In genomic region chr1:91460069-91460468, GRCm38 (mm10) we compare ENCODE assay signal across 8 mouse cellular contexts. TPM values are rescaled to one million over a fixed set of nuclear protein-coding genes. Genes with fewer than 3 reads are reported as not detected.
A peak's percentile ranks its signal among the peaks of the same experiment; 100 is the strongest.
DNase-seq lines count a peak whose midpoint lies in the region; ATAC-seq and TF ChIP-seq lines count a peak whose summit lies in the region.

No protein-coding gene starts in this region.

- peak overlapping the region; percentile 88 for H3K27ac ChIP-seq in heart, embryonic 10.5 days
- H3K27ac ChIP-seq in embryonic facial prominence, embryonic 11.5 days (replicated peaks; ENCODE audit: low read depth, low read length), result no peak overlapping the region
- H3K27ac ChIP-seq in intestine, embryonic 15.5 days, result peak overlapping the region; percentile 65
- peak overlapping the region; percentile 58 for H3K27ac ChIP-seq in midbrain, embryonic 12.5 days (replicated peaks)
- no peak overlapping the region for H3K27ac ChIP-seq in cerebellum, adult 2 months (ENCODE audit: insufficient read depth, low read length)

- H3K4me2 ChIP-seq in embryonic facial prominence, embryonic 11.5 days (ENCODE audit: low read depth, low read length), result peak overlapping the region; percentile 67
- peak overlapping the region; percentile 77 for H3K4me2 ChIP-seq in intestine, embryonic 15.5 days (replicated peaks)
- peak overlapping the region; percentile 77 for H3K4me2 ChIP-seq in midbrain, embryonic 12.5 days (replicated peaks)

- TF ChIP-seq CTCF in cerebellum, adult 2 months (IDR thresholded peaks at IDR 0.05; ENCODE audit: borderline replicate concordance, insufficient read depth, low read depth, low read length), result no peak

- peaks cover 59% of the 10 kb centered on the region for H3K4me1 ChIP-seq in heart, embryonic 10.5 days
- H3K4me1 ChIP-seq in embryonic facial prominence, embryonic 11.5 days (ENCODE audit: control insufficient read depth, insufficient read depth, low read length), result peaks cover 3% of the 10 kb centered on the region
- H3K4me1 ChIP-seq in intestine, embryonic 15.5 days (replicated peaks), result peaks cover 40% of the 10 kb centered on the region
- peaks cover 35% of the 10 kb centered on the region for H3K4me1 ChIP-seq in midbrain, embryonic 12.5 days
- peaks cover 11% of the 10 kb centered on the region for H3K4me1 ChIP-seq in cerebellum, adult 2 months (ENCODE audit: control insufficient read depth, insufficient read depth, low read length)

- H3K9me3 ChIP-seq in heart, embryonic 10.5 days, result no peaks in the 10 kb centered on the region
- no peaks in the 10 kb centered on the region for H3K9me3 ChIP-seq in embryonic facial prominence, embryonic 11.5 days (replicated peaks; ENCODE audit: control insufficient read depth, low read length)
- H3K9me3 ChIP-seq in intestine, embryonic 15.5 days, result no peaks in the 10 kb centered on the region
- H3K9me3 ChIP-seq in midbrain, embryonic 12.5 days, result no peaks in the 10 kb centered on the region

- 31% methylated on average over 7 of the region's 7 CpGs for WGBS in heart, embryonic 10.5 days
- WGBS in embryonic facial prominence, embryonic 11.5 days, result 42% methylated on average over 7 of the region's 7 CpGs
- WGBS in intestine, embryonic 15.5 days, result 34% methylated on average over 7 of the region's 7 CpGs
- WGBS in midbrain, embryonic 12.5 days, result 43% methylated on average over 7 of the region's 7 CpGs
- WGBS in cerebellum, adult 2 months, result 44% methylated on average over 7 of the region's 7 CpGs

- H3K36me3 ChIP-seq in heart, embryonic 10.5 days, result no peaks in the 10 kb centered on the region
- no peaks in the 10 kb centered on the region for H3K36me3 ChIP-seq in embryonic facial prominence, embryonic 11.5 days (replicated peaks; ENCODE audit: control insufficient read depth, insufficient read depth, low read depth, low read length)
- H3K36me3 ChIP-seq in intestine, embryonic 15.5 days, result no peaks in the 10 kb centered on the region
- no peaks in the 10 kb centered on the region for H3K36me3 ChIP-seq in midbrain, embryonic 12.5 days

- no peak for TF ChIP-seq POLR2A in cerebellum, adult 2 months (IDR thresholded peaks at IDR 0.05; ENCODE audit: borderline replicate concordance, insufficient read depth, low read length)

- 0 out of 2 replicates have a peak, but pooled peaks cover 4% of the 10 kb centered on the region for H3K27me3 ChIP-seq in heart, embryonic 10.5 days (ENCODE audit: insufficient read depth, poor library complexity, severe bottlenecking)
- H3K27me3 ChIP-seq in embryonic facial prominence, embryonic 11.5 days (ENCODE audit: control insufficient read depth, insufficient read depth, low read length), result peaks cover 2% of the 10 kb centered on the region; the same call in 1 of the 2 replicates
- no peaks in the 10 kb centered on the region for H3K27me3 ChIP-seq in intestine, embryonic 15.5 days (replicated peaks)
- H3K27me3 ChIP-seq in midbrain, embryonic 12.5 days, result peaks cover 30% of the 10 kb centered on the region
- H3K27me3 ChIP-seq in cerebellum, adult 2 months (ENCODE audit: control insufficient read depth, insufficient read depth, low read length), result no peaks in the 10 kb centered on the region

- H3K9ac ChIP-seq in embryonic facial prominence, embryonic 11.5 days (replicated peaks; ENCODE audit: low read length), result no peak overlapping the region
- H3K9ac ChIP-seq in intestine, embryonic 15.5 days, result peak overlapping the region; percentile 43
- peak overlapping the region; percentile 41 for H3K9ac ChIP-seq in midbrain, embryonic 12.5 days (replicated peaks)

- DNase-seq in heart, embryonic 10.5 days (ENCODE audit: low spot score), result no peak
- no peak for DNase-seq in heart, adult 9 months (ENCODE audit: low spot score in 2 of 2)
- DNase-seq in embryonic facial prominence, embryonic 11.5 days (ENCODE audit: low spot score), result no peak
- no peak for DNase-seq in urinary bladder, adult 2 months (ENCODE audit: low spot score)
- DNase-seq in cerebellum, adult 2 months, result no peak

- peak overlapping the region; percentile 78 for H3K4me3 ChIP-seq in heart, embryonic 10.5 days
- no peak overlapping the region; the same call in 1 of the 2 replicates for H3K4me3 ChIP-seq in embryonic facial prominence, embryonic 11.5 days (ENCODE audit: low read depth, low read length)
- peak overlapping the region; percentile 81 for H3K4me3 ChIP-seq in intestine, embryonic 15.5 days (replicated peaks)
- peak overlapping the region; percentile 69 for H3K4me3 ChIP-seq in midbrain, embryonic 12.5 days
- no peak overlapping the region for H3K4me3 ChIP-seq in cerebellum, adult 2 months (replicated peaks; ENCODE audit: insufficient read depth, low read depth, low read length)

- no peak for ATAC-seq in embryonic facial prominence, embryonic 11.5 days (replicated peaks; ENCODE audit: insufficient number of reproducible peaks, low FRiP score, low TSS enrichment, low read depth)
- no peak for ATAC-seq in intestine, embryonic 15.5 days
- ATAC-seq in midbrain, embryonic 12.5 days (ENCODE audit: low FRiP score, low read depth), result no peak
- ATAC-seq in megakaryocyte progenitor cell, adult 5-6 weeks (replicated peaks; ENCODE audit: poor library complexity), result no peak

RNA-seq across cellular contexts. Expression of gene Per2, which starts 0.9 kb away (rescaled TPM):
- polyA plus RNA-seq in heart, embryonic 10.5 days (2016; fragmentation: Nextera tagmentation; extraction: Ambion mirVana), result 3.2 and 4.9 TPM in 2 replicates
- 0.97 and 1.2 TPM in 2 replicates for polyA plus RNA-seq in embryonic facial prominence, embryonic 11.5 days (2014; fragmentation: Nextera tagmentation; extraction: Ambion mirVana)
- polyA plus RNA-seq in intestine, embryonic 15.5 days (2015; fragmentation: Nextera tagmentation; extraction: Ambion mirVana), result 7.8 and 7.9 TPM in 2 replicates
- 3.2 TPM in 2 replicates for polyA plus RNA-seq in midbrain, embryonic 12.5 days (2016; fragmentation: Nextera tagmentation; extraction: Ambion mirVana)
- polyA plus RNA-seq in urinary bladder, adult 2 months (2012; rRNA removed), result 32.2 and 32.9 TPM in 2 replicates
- polyA plus RNA-seq in cerebellum, adult 2 months (2012; rRNA removed), result 15.4 and 18.1 TPM in 2 replicates
- total RNA-seq in megakaryocyte progenitor cell, adult 5-6 weeks (2015), result 7.0 and 7.8 TPM in 2 replicates
- 4.0 and 4.4 TPM in 2 replicates for total RNA-seq in megakaryocyte progenitor cell, adult 5-6 weeks (2017)

RNA-seq across cellular contexts. Expression of gene Traf3ip1, which starts 34.4 kb away (rescaled TPM):
- 6.1 and 7.3 TPM in 2 replicates for polyA plus RNA-seq in heart, embryonic 10.5 days (2016; fragmentation: Nextera tagmentation; extraction: Ambion mirVana)
- 7.2 and 8.4 TPM in 2 replicates for polyA plus RNA-seq in embryonic facial prominence, embryonic 11.5 days (2014; fragmentation: Nextera tagmentation; extraction: Ambion mirVana)
- polyA plus RNA-seq in intestine, embryonic 15.5 days (2015; fragmentation: Nextera tagmentation; extraction: Ambion mirVana), result 7.2 and 8.1 TPM in 2 replicates
- polyA plus RNA-seq in midbrain, embryonic 12.5 days (2016; fragmentation: Nextera tagmentation; extraction: Ambion mirVana), result 12.1 and 12.6 TPM in 2 replicates
- 11.7 and 12.0 TPM in 2 replicates for polyA plus RNA-seq in urinary bladder, adult 2 months (2012; rRNA removed)
- 17.6 and 20.0 TPM in 2 replicates for polyA plus RNA-seq in cerebellum, adult 2 months (2012; rRNA removed)
- 3.1 and 4.9 TPM in 2 replicates for total RNA-seq in megakaryocyte progenitor cell, adult 5-6 weeks (2015)
- 3.3 and 5.3 TPM in 2 replicates for total RNA-seq in megakaryocyte progenitor cell, adult 5-6 weeks (2017)

RNA-seq across cellular contexts. Expression of gene Hes6, which starts 46.2 kb away (rescaled TPM):
- 70.6 and 74.2 TPM in 2 replicates for polyA plus RNA-seq in heart, embryonic 10.5 days (2016; fragmentation: Nextera tagmentation; extraction: Ambion mirVana)
- polyA plus RNA-seq in embryonic facial prominence, embryonic 11.5 days (2014; fragmentation: Nextera tagmentation; extraction: Ambion mirVana), result 112 and 126 TPM in 2 replicates
- polyA plus RNA-seq in intestine, embryonic 15.5 days (2015; fragmentation: Nextera tagmentation; extraction: Ambion mirVana), result 94.0 and 103 TPM in 2 replicates
- 432 and 455 TPM in 2 replicates for polyA plus RNA-seq in midbrain, embryonic 12.5 days (2016; fragmentation: Nextera tagmentation; extraction: Ambion mirVana)
- polyA plus RNA-seq in urinary bladder, adult 2 months (2012; rRNA removed), result 24.5 and 29.0 TPM in 2 replicates
- polyA plus RNA-seq in cerebellum, adult 2 months (2012; rRNA removed), result 28.2 and 31.4 TPM in 2 replicates
- total RNA-seq in megakaryocyte progenitor cell, adult 5-6 weeks (2015), result 34.4 and 35.4 TPM in 2 replicates
- total RNA-seq in megakaryocyte progenitor cell, adult 5-6 weeks (2017), result 30.4 and 39.6 TPM in 2 replicates

Comparison
In these comparisons a context has a peak if more than half of its experiments do, and no peak if none do; other contexts are left out.
1. H3K27ac ChIP-seq: peak in heart, embryonic 10.5 days (single experiment), intestine, embryonic 15.5 days (single experiment) and midbrain, embryonic 12.5 days (single experiment); none in embryonic facial prominence, embryonic 11.5 days (single experiment) and cerebellum, adult 2 months (single experiment).
2. H3K4me3 ChIP-seq: peak in heart, embryonic 10.5 days (single experiment), intestine, embryonic 15.5 days (single experiment) and midbrain, embryonic 12.5 days (single experiment); none in embryonic facial prominence, embryonic 11.5 days (single experiment) and cerebellum, adult 2 months (single experiment).
3. Peak in every context shown above with its lines, with median percentiles within 50 percentile points of each other: H3K4me2 ChIP-seq.